Mouse (Mus musculus): ENCODE measurements around the gene Hsd11b2.
A peak's percentile ranks its signal among the peaks of the same experiment; 100 is the strongest.

Gene Hsd11b2

DNA sequence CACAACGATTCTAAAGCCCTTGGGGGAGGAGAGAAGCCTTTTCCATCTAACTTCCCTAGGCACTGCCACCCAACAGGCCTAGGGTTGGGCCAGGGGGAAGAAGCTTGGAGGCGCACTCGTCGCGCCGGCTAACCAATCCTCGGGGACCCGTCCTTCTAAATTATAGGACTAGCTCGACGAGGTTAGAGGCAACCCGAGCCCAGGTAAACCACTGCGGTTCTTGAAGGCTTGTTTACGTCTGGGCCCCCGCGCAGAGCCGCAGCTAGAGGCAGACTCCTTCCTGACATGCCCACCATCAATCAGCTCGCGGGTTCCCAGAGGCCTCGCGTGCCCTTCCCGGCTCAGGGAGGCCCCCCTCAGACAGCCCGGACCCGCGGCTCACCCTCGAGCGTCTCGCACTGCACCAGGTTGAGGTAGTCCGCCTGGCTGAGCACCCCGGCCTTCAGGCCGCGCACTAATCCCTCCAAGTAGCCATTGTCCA, 46.9 kb downstream of the Hsd11b2 start:
- no peak for DNase-seq

DNA sequence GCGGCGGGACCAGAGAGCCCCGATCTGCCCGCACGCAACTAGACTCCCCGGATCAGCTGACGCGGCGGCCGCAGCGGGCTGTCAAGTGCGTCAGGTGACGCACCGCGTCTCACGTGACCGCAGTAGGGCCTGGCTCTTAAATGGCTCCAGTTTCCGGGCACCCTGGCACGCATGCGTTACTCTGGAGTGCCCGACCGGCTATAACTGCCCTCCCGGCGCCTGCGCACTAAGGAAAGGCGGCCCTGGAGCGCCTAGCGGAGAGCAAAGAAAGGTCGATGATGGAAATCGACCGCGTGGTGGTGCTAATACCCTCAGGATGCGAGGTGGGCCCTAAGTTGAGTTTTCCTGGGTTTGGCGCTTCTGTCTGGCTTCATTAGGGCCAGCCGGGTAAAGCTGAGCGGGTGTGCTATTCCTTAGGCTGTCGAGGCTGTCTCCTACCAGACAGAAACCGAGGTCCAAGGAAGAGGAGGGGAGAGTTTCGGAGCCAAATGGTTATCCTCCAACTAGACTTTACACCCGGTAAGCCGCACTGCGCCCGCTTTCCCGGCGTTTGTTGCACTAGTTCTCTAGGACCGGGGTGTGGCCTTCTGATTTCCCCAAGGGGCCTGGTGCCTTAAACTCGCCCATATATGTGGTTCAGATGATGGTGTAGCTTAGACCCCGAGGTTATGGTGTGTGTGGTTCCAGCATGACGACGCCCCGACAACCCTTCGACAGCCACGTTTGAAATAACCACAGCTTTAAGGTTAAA, 47.6 kb downstream of the Hsd11b2 start, which contains the start of gene Atp6v0d1:
Atp6v0d1 (minus strand) TSS at position 96 of the 751 bp plus-strand sequence.
- peak; percentile 100 for DNase-seq

DNA sequence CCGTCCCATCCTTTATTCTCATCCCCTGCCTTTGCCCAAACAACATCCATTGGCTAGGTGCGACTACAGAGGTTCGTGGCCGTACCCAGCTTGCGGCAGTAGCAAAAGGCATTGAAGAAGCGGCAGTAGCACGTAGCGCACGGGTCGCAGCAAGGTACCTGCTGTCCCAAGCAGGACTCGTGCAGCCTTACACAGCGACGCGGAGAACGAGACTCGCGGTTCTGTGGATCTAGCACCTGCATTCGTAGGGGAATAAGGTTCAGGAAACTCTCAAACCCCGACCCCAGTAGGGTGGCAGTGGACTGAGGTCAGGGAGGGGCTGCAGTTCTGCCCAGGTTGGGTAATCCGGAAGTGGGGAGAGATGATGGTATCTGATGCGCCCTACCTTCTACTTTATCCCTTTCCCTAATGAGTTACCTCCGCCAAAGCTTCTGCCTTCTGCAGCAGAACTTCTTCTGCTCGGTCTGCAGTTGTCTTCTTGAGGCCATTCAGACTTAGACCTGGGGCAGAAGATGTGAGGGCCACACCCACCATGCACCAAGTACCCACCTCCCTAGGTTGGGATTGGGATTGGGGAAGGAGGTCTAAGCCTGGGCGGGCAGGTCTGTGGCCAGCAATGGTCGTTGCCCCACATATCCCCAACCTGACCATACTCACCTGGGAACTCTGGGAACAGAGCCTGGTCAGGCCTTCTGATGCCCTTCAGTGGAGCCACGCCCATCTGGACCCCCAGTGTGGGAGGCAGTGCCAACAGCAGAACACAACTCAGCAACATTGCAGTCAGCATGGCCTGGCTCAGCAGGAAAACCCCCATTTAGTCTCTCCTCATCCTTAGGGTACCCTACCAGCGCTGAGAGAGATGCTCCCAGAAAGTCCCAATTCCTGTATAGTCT, 48.4 kb downstream of the Hsd11b2 start:
- DNase-seq = peak; percentile 39

DNA sequence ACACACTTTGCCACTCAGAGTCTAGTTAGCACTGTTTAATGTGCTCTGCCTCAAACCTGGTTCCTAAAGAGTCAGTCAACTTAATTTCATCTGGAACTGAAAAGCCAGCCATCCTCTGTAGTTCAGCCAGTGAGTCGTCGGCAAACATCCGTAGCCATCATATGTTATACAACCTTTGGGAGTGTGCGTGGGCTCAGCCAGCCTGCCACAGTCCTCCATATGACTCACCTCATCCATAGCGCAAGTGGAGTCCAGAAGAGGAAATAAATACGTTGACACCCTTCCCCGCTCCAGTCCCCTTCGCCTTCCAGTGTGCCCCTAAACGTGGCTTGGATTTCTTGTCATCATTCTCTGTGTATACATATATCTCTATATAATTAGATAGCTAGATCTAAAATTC, 53.3 kb downstream of the Hsd11b2 start:
- DNase-seq = no peak

DNA sequence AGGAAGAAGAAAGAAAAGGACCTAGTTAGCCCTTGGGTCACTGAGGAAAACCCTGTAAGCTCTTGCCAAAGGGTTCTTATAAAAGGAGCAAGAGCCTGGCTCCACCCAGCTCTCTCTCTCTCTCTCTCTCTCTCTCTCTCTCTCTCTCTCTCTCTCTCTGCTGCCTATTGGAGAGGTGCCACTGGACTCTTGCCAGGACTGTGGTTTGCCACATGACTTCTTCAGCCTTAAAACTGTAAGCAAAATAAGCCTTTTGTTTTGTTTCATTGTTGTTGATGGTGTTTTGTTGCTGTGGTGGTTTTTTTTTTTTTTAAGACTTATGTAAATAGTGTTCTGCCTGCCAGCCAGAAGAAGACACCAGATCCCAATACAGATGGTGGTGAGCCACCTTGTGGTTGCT, 54.9 kb downstream of the Hsd11b2 start:
- DNase-seq = peak; percentile 70

Measured in kidney, postnatal 14 days (tissue).